Mouse (Mus musculus): ENCODE data around the gene Maats1.

- peak; percentile 89 for TF ChIP-seq POLR2A (IDR thresholded peaks at IDR 0.05; ENCODE audit: low read depth, low read length)
- TF ChIP-seq CTCF (IDR thresholded peaks at IDR 0.05; ENCODE audit: extremely low read depth, insufficient read depth, insufficient read length, insufficient replicate concordance) = no peak
Measured at GRCm38 (mm10) chr16:38346529-38347325, 4.8 kb upstream of the Maats1 start, which contains the start of the genes Cox17 and Gm21987.

Data from spleen, adult 2 months (tissue).